Mouse (Mus musculus) ES-Bruce4 (cell line): ENCODE data around the gene Prep. TPM values are rescaled to one million over a fixed set of nuclear protein-coding genes. Genes with fewer than 3 reads are reported as not detected.

ENCODE experiments used
- H3K27ac ChIP-seq: 2 replicates; pipeline ENCODE4 v1.5.1; 2012; ENCODE audit warnings: low read length, inconsistent platforms; ENCODE audit not compliant: insufficient read depth
- H3K27me3 ChIP-seq: 2 replicates; pipeline ENCODE4 v1.6.1; 2012; ENCODE audit warnings: mild to moderate bottlenecking, low read length, inconsistent platforms; ENCODE audit not compliant: control insufficient read depth, poor library complexity, insufficient read depth, severe bottlenecking
- H3K36me3 ChIP-seq: 2 replicates; pipeline ENCODE4 v1.6.1; 2012; ENCODE audit warnings: inconsistent platforms, mild to moderate bottlenecking, low read length, moderate library complexity; ENCODE audit not compliant: control insufficient read depth, poor library complexity, insufficient read depth, severe bottlenecking
- H3K4me1 ChIP-seq: one replicate; pipeline ENCODE4 v1.8.1; 2011; ENCODE audit warnings: low read length; ENCODE audit not compliant: control insufficient read depth, insufficient read depth
- H3K4me3 ChIP-seq: 2 replicates; pipeline ENCODE4 v1.5.1; 2011; ENCODE audit warnings: low read depth, mild to moderate bottlenecking, low read length
- H3K9ac ChIP-seq: 2 replicates; pipeline ENCODE4 v1.6.1; 2012; ENCODE audit warnings: low read depth, mild to moderate bottlenecking, inconsistent platforms; ENCODE audit not compliant: poor library complexity, severe bottlenecking
- H3K9me3 ChIP-seq: replicated peaks from 2 replicates; pipeline ENCODE4 v1.6.1; 2012; ENCODE audit warnings: mild to moderate bottlenecking, low read length, inconsistent platforms; ENCODE audit not compliant: control insufficient read depth, poor library complexity, insufficient read depth, severe bottlenecking
- CTCF ChIP-seq: IDR thresholded peaks from one replicate; pipeline ENCODE4 v1.8.1; 2011; ENCODE audit warnings: low read depth, low read length
- EP300 ChIP-seq: IDR thresholded peaks from 2 replicates; pipeline ENCODE4 v1.6.1; 2011; ENCODE audit warnings: low read depth, low read length; ENCODE audit not compliant: insufficient read depth
- POLR2A ChIP-seq: IDR thresholded peaks from one replicate; pipeline ENCODE4 v1.8.1; 2011; ENCODE audit warnings: low read length; ENCODE audit not compliant: insufficient read depth
- polyA plus RNA-seq: library from polyadenylated mRNA; stranded (reverse); fragments of >200 nt; gene quantifications from 2 replicates; pipeline ENCODE4 v1.2.4, GENCODE M21; 2011; ENCODE audit warnings: low read depth; ENCODE audit not compliant: missing spikeins, insufficient read depth, insufficient read length

The Prep gene
- polyA plus RNA-seq, 1 experiment, result 24.1 TPM

DNA sequence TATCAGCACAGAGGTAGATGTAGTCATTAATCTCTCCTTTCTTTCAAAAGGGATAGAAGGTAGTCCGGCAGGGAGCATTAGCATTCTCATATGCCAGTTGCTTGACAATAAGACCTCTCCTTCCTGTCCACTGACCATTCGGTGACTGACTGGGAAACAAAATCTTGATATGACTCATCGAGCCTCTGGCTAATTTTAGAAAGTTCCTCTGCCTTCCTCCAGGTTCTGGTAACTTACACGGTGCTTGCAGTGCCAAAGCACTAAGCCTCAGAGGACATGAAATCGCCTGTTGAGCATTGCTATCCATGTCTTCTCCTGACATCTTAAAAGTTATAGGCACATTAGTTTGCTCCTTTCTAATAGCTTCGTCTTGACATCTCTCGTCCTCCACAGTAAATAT, 149.7 kb downstream of the Prep start:
- H3K9ac ChIP-seq, result no peak overlapping the region
- no peaks in the 10 kb centered on the region for H3K4me1 ChIP-seq
- no peaks in the 10 kb centered on the region for H3K27me3 ChIP-seq
- H3K9me3 ChIP-seq, result peaks cover 11% of the 10 kb centered on the region
- no peaks in the 10 kb centered on the region for H3K36me3 ChIP-seq
- H3K4me3 ChIP-seq, result no peak overlapping the region
- H3K27ac ChIP-seq, result no peak overlapping the region
- no peak for TF ChIP-seq POLR2A
- TF ChIP-seq CTCF, result no peak
- TF ChIP-seq EP300, result no peak

Other genes starting within 250 kb of the Prep start
- not detected in 2 replicates for gene Popdc3, start 110.9 kb downstream of the Prep start, polyA plus RNA-seq